Mouse (Mus musculus): ENCODE results near the gene Slc35a1.
A peak's percentile ranks its signal among the peaks of the same experiment; 100 is the strongest.

Slc35a1 gene

DNA sequence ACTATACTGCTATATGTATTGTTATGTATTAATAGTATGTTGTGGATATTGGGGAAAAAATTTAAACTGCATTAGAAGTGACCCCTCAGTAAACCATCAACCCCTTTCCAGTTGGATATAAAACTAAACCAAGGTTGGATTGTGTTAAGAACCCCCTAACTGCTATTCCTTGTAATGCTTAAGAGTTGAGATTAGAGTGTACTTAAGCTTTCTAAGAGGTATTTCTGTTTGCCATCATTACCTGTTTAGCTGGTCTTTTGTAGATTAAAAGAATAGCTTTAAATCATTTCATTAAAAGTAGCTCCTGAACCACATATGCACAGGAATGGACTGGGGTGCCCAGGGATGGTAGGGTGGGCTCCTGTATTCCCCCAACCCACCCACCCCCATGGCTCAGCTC, 42.5 kb downstream of the Slc35a1 start:
- DNase-seq = no peak

DNA sequence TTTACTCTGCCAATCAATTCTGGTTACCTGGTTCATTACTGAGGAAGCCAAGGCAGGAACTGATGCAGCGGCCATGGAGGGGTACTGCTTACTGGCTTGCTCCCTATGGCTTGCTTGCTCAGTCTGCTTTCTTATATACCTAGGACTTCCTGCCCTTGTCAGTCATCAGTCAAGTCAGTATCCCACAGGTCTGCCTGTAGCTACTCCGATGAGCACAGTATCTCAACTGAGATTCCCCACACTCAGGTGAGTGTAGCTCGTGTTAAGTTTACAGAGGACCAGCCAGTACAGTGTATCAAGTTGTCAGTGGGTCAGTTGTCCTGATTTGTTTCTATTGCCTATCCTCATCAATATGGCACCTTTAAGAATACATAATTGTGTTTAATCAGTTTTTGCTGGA, 46.5 kb downstream of the Slc35a1 start:
- no peak for DNase-seq

GRCm38 (mm10) chr4:34639745-34640364, 47.4 kb downstream of the Slc35a1 start:
- no peak for DNase-seq

- no peak for DNase-seq
These were observed 49.4 kb downstream of the Slc35a1 start for GRCm38 (mm10) chr4:34637851-34638250.

- no peak for DNase-seq
These were observed 49.9 kb downstream of the Slc35a1 start for GRCm38 (mm10) chr4:34637386-34637785.

DNA sequence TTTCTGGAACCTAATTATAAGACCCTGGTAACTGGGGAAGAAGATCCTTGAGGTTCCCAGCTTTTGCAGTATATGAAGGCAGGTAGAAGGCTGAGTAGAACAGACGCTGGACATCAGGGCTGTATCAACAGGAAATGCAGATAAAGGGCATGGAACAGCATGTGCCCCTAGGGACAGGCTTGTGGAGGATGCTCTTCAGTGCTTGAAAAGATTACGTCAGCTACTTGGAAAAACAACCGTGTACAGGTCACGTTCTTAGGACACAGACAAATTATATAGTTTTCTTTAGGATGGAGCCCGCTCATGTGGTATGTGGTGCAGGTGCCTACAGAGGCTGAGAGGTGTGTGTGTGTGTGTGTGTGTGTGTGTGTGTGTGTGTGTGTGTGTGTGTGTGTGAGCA, 51.2 kb downstream of the Slc35a1 start:
- no peak for DNase-seq

GRCm38 (mm10) chr4:34634129-34634528, 53.1 kb downstream of the Slc35a1 start:
- DNase-seq = no peak

DNA sequence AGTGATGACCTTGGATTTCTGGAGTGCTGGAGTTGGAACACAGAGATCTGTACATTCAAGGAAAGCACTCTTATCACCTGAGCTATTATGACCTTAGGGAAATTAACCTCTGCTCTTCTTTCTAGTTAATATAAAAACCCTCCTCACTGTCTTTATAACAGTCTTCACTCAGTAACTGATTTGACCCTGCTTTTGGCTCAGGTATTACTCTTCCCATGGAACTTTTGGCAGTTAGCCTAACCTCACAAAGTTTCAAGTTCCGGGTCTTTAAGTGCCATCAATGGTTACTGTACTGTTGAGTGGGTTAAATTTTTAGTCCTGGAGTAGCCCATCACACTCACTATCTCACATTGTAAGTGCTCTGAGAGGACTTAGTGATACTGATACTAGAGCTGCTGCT, 57.3 kb downstream of the Slc35a1 start:
- DNase-seq = no peak

DNA sequence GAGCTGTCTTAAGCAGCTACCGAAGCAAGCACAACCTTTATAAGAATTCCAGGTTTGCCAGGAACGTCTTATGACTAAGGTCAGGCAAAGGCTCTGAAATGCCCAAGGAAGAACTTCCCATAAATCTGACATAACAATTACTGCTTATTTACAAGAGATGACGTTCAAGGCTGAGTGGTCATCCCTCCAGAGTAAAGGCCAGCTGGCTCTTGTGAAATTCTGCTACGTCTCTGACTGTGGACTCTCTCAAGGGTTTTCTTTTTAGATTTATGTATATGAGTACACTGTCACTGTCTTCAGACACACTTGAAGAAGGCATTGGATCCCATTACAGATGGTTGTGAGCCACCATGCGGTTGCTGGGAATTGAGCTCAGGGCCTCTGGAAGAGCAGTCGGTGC, 60.8 kb downstream of the Slc35a1 start:
- DNase-seq = no peak

DNA sequence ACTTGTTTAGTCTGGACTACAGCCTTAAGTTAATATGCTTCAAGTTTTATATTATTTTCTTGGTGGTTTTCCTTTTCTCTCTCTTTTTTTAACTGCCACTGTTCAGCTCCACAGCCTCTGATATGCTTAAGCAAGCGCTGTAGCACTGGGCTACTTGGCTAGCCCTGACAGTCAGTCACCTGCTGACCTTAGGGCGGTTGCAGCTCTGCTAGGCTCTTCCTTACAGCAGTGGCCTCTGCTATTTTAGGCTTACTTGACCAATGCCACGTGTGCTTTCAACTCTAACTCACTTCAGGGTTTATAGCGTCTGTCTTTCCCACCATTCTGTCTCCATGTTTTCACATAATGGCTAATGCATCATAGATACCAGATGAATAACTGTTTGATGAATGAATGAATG, 61.7 kb downstream of the Slc35a1 start:
- no peak for DNase-seq

GRCm38 (mm10) chr4:34616146-34616545, 71.1 kb downstream of the Slc35a1 start:
- DNase-seq = no peak

DNA sequence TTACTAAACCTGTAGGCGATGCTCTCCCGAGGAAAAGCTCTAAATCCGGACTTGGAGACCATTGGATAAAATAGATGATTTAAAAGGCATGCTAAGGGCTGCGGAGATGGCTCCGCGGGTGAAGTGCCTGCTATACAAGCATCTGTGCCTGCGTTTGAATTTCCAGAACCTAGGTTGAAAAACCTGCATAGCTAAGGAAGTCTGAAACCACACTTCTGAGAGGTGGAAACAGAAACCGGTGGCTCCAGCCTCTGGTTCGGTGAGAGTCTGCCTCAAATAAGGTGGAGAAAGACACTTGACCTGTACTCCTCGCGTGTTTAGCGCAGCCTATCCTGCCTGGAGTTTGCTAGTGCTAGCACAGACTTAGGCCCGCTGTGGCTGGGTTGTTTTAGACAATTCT, 71.9 kb downstream of the Slc35a1 start:
- DNase-seq = peak; percentile 16 to 22

DNA sequence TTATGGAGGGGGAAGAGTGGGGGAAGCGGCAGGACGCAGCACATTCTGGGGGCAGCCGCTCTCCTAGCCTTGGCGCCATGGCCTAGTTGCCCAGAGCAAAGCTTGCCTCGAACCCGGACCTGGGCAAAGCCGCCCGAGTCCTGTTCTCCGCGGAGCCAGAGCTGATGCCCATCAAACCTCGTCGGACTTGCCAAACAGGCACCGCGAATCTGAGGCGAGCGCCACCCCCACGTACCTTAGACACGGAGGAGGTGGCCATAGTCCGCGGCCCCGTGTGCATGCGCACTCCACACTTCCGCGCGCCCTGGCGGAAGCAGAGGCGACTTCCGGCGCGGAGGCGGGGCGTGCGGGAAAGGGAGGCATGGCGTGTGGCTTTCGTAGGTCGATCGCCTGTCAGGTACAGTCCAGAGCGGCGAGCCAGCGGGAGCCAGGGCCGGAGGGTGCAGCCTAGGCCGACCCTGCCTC, 72.6 kb downstream of the Slc35a1 start, which contains the start of the genes Orc3 and Rars2:
Orc3 (minus strand) TSS at position 315 of the 465 bp plus-strand sequence.
Rars2 (plus strand) TSS at position 328 of the 465 bp plus-strand sequence.
- peak; percentile 93 to 95 for DNase-seq

GRCm38 (mm10) chr4:34613571-34614145, 73.6 kb downstream of the Slc35a1 start:
- DNase-seq = peak in 1 of 2 experiments; percentile 2
